Mouse (Mus musculus) ES-Bruce4 (cell line): ENCODE results near the gene Zxdc. TPM values are rescaled to one million over a fixed set of nuclear protein-coding genes. Genes with fewer than 3 reads are reported as not detected.

Experiments used
- H3K27ac ChIP-seq: 2 replicates; pipeline ENCODE4 v1.5.1; 2012; ENCODE audit warnings: low read length, inconsistent platforms; ENCODE audit not compliant: insufficient read depth
- H3K27me3 ChIP-seq: 2 replicates; pipeline ENCODE4 v1.6.1; 2012; ENCODE audit warnings: mild to moderate bottlenecking, low read length, inconsistent platforms; ENCODE audit not compliant: control insufficient read depth, poor library complexity, insufficient read depth, severe bottlenecking
- H3K36me3 ChIP-seq: 2 replicates; pipeline ENCODE4 v1.6.1; 2012; ENCODE audit warnings: inconsistent platforms, mild to moderate bottlenecking, low read length, moderate library complexity; ENCODE audit not compliant: control insufficient read depth, poor library complexity, insufficient read depth, severe bottlenecking
- H3K4me1 ChIP-seq: one replicate; pipeline ENCODE4 v1.8.1; 2011; ENCODE audit warnings: low read length; ENCODE audit not compliant: control insufficient read depth, insufficient read depth
- H3K4me3 ChIP-seq: 2 replicates; pipeline ENCODE4 v1.5.1; 2011; ENCODE audit warnings: low read depth, mild to moderate bottlenecking, low read length
- H3K9ac ChIP-seq: 2 replicates; pipeline ENCODE4 v1.6.1; 2012; ENCODE audit warnings: low read depth, mild to moderate bottlenecking, inconsistent platforms; ENCODE audit not compliant: poor library complexity, severe bottlenecking
- H3K9me3 ChIP-seq: replicated peaks from 2 replicates; pipeline ENCODE4 v1.6.1; 2012; ENCODE audit warnings: mild to moderate bottlenecking, low read length, inconsistent platforms; ENCODE audit not compliant: control insufficient read depth, poor library complexity, insufficient read depth, severe bottlenecking
- CTCF ChIP-seq: IDR thresholded peaks from one replicate; pipeline ENCODE4 v1.8.1; 2011; ENCODE audit warnings: low read depth, low read length
- EP300 ChIP-seq: IDR thresholded peaks from 2 replicates; pipeline ENCODE4 v1.6.1; 2011; ENCODE audit warnings: low read depth, low read length; ENCODE audit not compliant: insufficient read depth
- POLR2A ChIP-seq: IDR thresholded peaks from one replicate; pipeline ENCODE4 v1.8.1; 2011; ENCODE audit warnings: low read length; ENCODE audit not compliant: insufficient read depth
- polyA plus RNA-seq: library from polyadenylated mRNA; stranded (reverse); fragments of >200 nt; gene quantifications from 2 replicates; pipeline ENCODE4 v1.2.4, GENCODE M21; 2011; ENCODE audit warnings: low read depth; ENCODE audit not compliant: missing spikeins, insufficient read depth, insufficient read length

Zxdc gene
- polyA plus RNA-seq, 1 experiment, result 11.7 TPM

- no peak overlapping the region for H3K9ac ChIP-seq
- H3K36me3 ChIP-seq, result no peaks in the 10 kb centered on the region
- peaks cover 2% of the 10 kb centered on the region for H3K4me1 ChIP-seq
- H3K27me3 ChIP-seq, result no peaks in the 10 kb centered on the region
- TF ChIP-seq CTCF (no peak), POLR2A (no peak), EP300 (no peak)
- no peak overlapping the region for H3K4me3 ChIP-seq
- H3K9me3 ChIP-seq, result no peaks in the 10 kb centered on the region
- no peak overlapping the region for H3K27ac ChIP-seq
These were observed 56.1 kb downstream of the Zxdc start for GRCm38 (mm10) chr6:90425361-90425760.

- H3K9ac ChIP-seq, result no peak overlapping the region
- no peak for TF ChIP-seq EP300
- H3K4me3 ChIP-seq, result no peak overlapping the region
- no peaks in the 10 kb centered on the region for H3K27me3 ChIP-seq
- H3K36me3 ChIP-seq, result no peaks in the 10 kb centered on the region
- no peak overlapping the region for H3K27ac ChIP-seq
- H3K9me3 ChIP-seq, result no peaks in the 10 kb centered on the region
- peaks cover 2% of the 10 kb centered on the region for H3K4me1 ChIP-seq
These were observed 56.7 kb downstream of the Zxdc start for GRCm38 (mm10) chr6:90426003-90426402.

DNA sequence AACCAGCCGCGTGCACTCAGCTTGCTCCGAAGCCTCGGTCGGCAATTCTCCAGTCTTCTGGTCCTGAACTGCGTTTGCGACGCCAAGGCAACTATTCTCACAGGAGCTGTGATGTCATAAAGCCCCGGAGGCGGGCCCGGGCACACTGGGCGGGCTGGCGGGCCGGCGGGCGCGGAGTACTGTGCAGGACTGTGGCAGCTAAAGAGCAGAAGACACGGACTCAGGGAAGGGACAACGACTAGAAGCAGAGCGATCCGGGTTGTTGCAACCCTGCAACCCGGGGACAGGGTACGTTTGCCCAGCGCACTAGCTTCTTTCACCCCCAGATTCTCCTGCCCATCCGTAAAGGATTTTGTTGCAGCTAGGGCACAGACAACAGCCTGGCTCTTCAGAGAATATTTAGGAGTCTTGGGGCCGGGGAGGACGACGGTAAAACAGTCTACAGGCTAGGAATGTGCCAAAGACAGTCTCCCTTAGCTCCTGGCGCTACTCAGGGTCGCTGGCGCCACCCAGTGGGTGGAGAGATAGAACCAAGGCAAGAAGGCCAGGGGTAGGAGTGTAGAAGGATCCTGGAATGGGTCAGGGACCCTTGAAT is 59.2 kb downstream of the Zxdc start, which contains the start of gene Cfap100:
TSS of gene Cfap100 (minus strand) at position 418 of the 595 bp plus-strand sequence.
- Histone ChIP-seq H3K27ac (no peak within 1 kb of the TSS), H3K36me3 (no peaks in the 10 kb centered on the region)

GRCm38 (mm10) chr6:90429911-90430310 is 60.6 kb downstream of the Zxdc start:
- Histone ChIP-seq H3K9me3 (no peaks in the 10 kb centered on the region), H3K4me3 (no peak overlapping the region), H3K27me3 (no peaks in the 10 kb centered on the region), H3K27ac (no peak overlapping the region), H3K36me3 (no peaks in the 10 kb centered on the region), H3K9ac (no peak overlapping the region), H3K4me1 (peaks cover 2% of the 10 kb centered on the region)
- no peak for TF ChIP-seq EP300
- no peak for TF ChIP-seq POLR2A
- no peak for TF ChIP-seq CTCF

More for the DNA sequence above, 59.2 kb downstream of the Zxdc start, which contains the start of gene Cfap100:
- Histone ChIP-seq H3K9me3 (no peaks in the 10 kb centered on the region), H3K9ac (peak within 1 kb of the TSS; percentile 45), H3K4me1 (peaks cover 2% of the 10 kb centered on the region), H3K27me3 (no peaks in the 10 kb centered on the region), H3K4me3 (peak within 1 kb of the TSS; percentile 40)
- no peak for TF ChIP-seq EP300
- TF ChIP-seq CTCF, result peak; percentile 80

- no peak overlapping the region for H3K4me3 ChIP-seq
- H3K36me3 ChIP-seq, result no peaks in the 10 kb centered on the region
- no peaks in the 10 kb centered on the region for H3K27me3 ChIP-seq
- peaks cover 5% of the 10 kb centered on the region for H3K4me1 ChIP-seq
- no peak overlapping the region for H3K27ac ChIP-seq
- TF ChIP-seq EP300, result no peak
- TF ChIP-seq POLR2A, result no peak
- TF ChIP-seq CTCF, result no peak
- H3K9ac ChIP-seq, result no peak overlapping the region
- no peaks in the 10 kb centered on the region for H3K9me3 ChIP-seq
These were observed 62.2 kb downstream of the Zxdc start for GRCm38 (mm10) chr6:90431487-90431886.

- H3K27me3 ChIP-seq, result no peaks in the 10 kb centered on the region
- no peak overlapping the region for H3K27ac ChIP-seq
- no peaks in the 10 kb centered on the region for H3K36me3 ChIP-seq
- H3K4me1 ChIP-seq, result peaks cover 3% of the 10 kb centered on the region
- H3K9me3 ChIP-seq, result no peaks in the 10 kb centered on the region
- H3K4me3 ChIP-seq, result no peak overlapping the region
- TF ChIP-seq EP300, result no peak
- no peak for TF ChIP-seq POLR2A
- no peak for TF ChIP-seq CTCF
- H3K9ac ChIP-seq, result no peak overlapping the region
These were observed 65.4 kb downstream of the Zxdc start for GRCm38 (mm10) chr6:90434687-90435086.
